Mouse (Mus musculus) megakaryocyte, embryonic 14.5 days (primary cell): Measurements from ENCODE around the gene Gspt1. TPM values are rescaled to one million over a fixed set of nuclear protein-coding genes. Genes with fewer than 3 reads are reported as not detected.
"Not testable (repeated sequence)": the region's sequence is repeated elsewhere in the genome, so short reads cannot be mapped to it uniquely, and the experiment has no call there.

Experiments used
- H3K27me3 ChIP-seq: replicated peaks from 2 replicates; pipeline ENCODE3; 2012; ENCODE audit warnings: inconsistent platforms
- H3K36me3 ChIP-seq: replicated peaks from 2 replicates; pipeline ENCODE3; 2012; ENCODE audit warnings: low read length, inconsistent platforms, mixed read lengths
- H3K4me1 ChIP-seq: 2 replicates; pipeline ENCODE4 v1.6.1; 2012; ENCODE audit warnings: inconsistent platforms
- H3K4me3 ChIP-seq: replicated peaks from 2 replicates; pipeline ENCODE3; 2012; ENCODE audit warnings: moderate library complexity, mild to moderate bottlenecking, inconsistent platforms
- H3K9me3 ChIP-seq: 2 replicates; pipeline ENCODE4 v1.6.1; 2012; ENCODE audit warnings: inconsistent platforms
- FLI1 ChIP-seq: IDR thresholded peaks from 2 replicates; pipeline ENCODE4 v1.6.1; 2012; ENCODE audit warnings: low read length, inconsistent platforms, mixed read lengths
- GATA1 ChIP-seq: IDR thresholded peaks from 3 replicates; pipeline ENCODE4 v1.6.1; 2012; ENCODE audit warnings: mixed read lengths, low read length, inconsistent platforms, borderline replicate concordance
- polyA plus RNA-seq: library from polyadenylated mRNA; stranded (reverse); fragments of >175 nt; gene quantifications from 2 replicates; pipeline ENCODE4 v1.2.3, GENCODE M21; 2012; ENCODE audit warnings: low replicate concordance; ENCODE audit not compliant: insufficient read depth

Gspt1 gene
- 92.4 and 253 TPM in 2 replicates for polyA plus RNA-seq

DNA sequence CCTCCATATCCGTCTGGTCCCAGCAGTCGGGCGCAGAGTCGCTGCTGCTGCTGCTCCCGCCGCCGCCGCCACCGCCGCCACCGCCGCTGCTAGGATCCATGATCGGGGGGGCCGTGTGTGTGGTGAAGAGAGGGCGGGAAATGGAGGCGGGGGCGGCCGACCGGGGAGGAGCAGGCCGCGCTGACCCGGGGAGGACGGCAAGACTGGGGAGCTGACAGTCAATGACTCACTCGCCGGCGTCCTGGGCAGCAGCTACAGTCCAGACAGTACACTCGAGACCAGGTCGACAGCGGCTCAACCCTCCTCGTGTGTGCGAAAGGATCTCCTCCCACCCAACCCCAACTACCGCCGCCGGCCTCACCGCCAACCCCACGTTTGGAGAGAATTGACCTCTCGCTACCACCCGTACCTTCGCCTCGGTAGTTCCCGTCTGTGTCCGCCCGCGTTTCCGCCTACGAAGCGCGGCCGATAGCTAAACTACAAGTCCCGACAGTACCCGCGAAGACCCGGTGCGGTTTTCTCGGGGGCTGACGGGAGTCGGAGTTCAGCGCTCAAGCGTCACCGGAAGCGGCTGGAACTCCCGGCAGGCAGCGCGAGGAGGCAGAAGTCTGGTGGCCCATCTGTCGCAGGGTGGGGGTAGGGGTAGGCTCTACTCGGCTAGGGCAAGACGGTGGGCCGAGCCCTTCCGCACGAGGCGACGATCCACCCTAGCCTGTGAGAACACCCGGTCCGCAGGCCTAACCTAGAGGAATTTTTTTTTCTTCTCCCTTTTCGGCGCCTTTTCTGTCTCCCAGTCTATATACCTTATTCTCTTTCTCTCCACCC, at the start of gene Gspt1:
Gene Gspt1, minus strand, starts transcription at position 428 of the 825 bp plus-strand sequence.
- Histone ChIP-seq H3K9me3 (no peaks in the 10 kb centered on the region), H3K4me3 (peak within 1 kb of the TSS; percentile 100), H3K4me1 (peaks cover 30% of the 10 kb centered on the region), H3K27me3 (no peaks in the 10 kb centered on the region), H3K36me3 (peaks cover 10% of the 10 kb centered on the region)
- no peak for TF ChIP-seq GATA1
- TF ChIP-seq FLI1 = peak; percentile 55; the same call in 1 of the 2 replicates

DNA sequence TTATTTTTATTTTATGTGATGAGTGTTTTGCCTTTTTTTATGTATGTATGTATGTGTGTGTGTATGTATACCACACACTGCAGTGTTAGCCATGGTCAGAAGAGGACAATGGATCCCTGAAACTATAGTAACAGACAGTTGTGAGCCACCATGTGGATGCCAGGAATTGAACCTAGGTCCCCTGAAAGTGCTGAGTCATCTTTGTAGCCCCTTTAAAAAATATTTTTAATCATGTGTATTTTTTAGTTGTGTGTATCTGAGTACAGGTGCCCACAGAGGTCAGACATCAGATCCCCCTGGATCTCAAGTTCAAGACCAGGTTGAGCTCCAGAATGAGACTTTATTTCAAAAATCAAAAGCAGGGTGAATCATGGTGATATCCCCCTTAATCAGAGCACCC, 49.6 kb upstream of the Gspt1 start:
- Histone ChIP-seq H3K4me3 (no peak overlapping the region), H3K27me3 (no peaks in the 10 kb centered on the region)
- TF ChIP-seq GATA1 (no peak), FLI1 (no peak)

DNA sequence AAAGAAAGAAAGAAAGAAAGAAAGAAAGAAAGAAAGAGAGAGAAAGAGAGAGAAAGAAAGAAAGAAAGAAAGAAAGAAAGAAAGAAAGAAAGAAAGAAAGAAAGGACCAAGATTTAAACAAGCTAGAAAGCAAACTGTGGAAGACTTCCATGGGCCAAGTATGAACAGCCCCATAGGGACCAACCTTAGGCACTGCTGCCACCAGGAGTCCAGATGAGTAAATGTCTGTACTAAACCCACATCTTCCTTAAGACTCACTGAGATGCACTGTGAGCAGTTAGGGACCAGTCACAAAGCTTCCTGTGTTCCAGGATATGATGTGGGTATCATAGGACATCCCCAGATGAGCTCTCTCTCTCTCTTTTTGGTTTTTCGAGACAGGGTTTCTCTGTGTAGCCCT, 43.6 kb upstream of the Gspt1 start:
- H3K9me3 ChIP-seq, H3K4me1 ChIP-seq, H3K36me3 ChIP-seq, H3K27me3 ChIP-seq, H3K4me3 ChIP-seq: not testable (repeated sequence)

More for the DNA sequence above, 49.6 kb upstream of the Gspt1 start:
- Histone ChIP-seq H3K36me3 (no peaks in the 10 kb centered on the region), H3K9me3 (no peaks in the 10 kb centered on the region), H3K4me1 (0 out of 2 replicates have a peak, but pooled peaks cover 3% of the 10 kb centered on the region)

DNA sequence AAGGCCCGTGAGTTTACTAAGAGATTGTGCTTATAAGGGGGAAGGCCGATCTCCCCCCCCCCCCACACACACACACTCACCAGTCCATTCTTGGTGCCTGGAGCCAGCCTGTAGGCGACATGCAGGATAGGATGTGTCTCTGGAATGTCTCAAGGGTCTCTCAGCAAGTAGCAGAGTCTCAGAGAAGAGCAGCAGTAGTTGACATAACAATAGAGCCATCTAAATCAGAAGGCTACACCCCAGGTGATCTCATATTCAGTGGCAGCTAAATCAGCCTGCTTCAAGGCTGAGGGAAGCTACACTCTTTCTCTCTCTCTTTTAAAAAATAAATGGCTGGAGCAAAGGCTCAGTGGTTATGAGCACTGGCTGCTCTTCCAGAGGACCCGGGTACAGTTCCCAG, 41.5 kb upstream of the Gspt1 start:
- not testable (repeated sequence) for H3K36me3 ChIP-seq, H3K4me1 ChIP-seq, H3K4me3 ChIP-seq, H3K27me3 ChIP-seq
- H3K9me3 ChIP-seq = peaks cover 14% of the 10 kb centered on the region

DNA sequence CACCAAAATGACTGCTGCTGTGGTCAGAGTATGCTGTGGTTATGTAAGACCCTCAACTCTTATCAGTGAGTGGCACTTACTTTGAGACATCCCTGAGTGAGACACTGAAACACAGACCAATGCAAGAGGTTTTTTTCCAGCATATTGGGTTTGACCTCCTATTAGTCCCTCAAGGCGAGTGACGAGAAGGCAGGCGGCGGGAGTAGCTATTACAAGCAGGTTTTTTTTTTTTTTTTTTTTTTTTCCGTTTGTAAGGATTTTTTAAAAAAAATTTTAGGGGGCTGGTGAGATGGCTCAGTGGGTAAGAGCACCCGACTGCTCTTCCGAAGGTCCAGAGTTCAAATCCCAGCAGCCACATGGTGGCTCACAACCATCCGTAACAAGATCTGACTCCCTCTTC, 34.7 kb upstream of the Gspt1 start:
- Histone ChIP-seq H3K4me1 (peaks cover 24% of the 10 kb centered on the region), H3K36me3 (peaks cover 13% of the 10 kb centered on the region), H3K9me3 (peaks cover 38% of the 10 kb centered on the region)
- not testable (repeated sequence) for H3K4me3 ChIP-seq, H3K27me3 ChIP-seq

DNA sequence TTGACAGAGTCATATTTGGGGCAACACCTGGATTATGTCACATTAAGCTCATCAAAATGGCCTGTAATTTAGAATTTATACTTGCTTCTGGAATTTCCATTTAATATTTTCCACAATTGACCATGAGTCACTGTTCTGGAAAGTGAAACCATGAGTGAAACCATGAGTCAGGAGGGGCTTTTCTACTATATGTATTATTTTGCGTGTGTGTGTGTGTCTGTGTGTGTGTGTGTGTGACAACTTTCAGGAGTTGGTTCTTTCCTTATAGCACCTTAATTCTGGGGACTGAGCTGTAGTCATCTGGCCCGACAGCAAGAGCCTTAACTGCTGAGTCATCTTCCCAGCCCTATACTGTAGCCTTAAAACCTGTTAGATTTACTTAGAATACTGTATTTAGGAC, 31.8 kb upstream of the Gspt1 start:
- Histone ChIP-seq H3K27me3 (no peaks in the 10 kb centered on the region), H3K9me3 (peaks cover 26% of the 10 kb centered on the region), H3K4me3 (no peak overlapping the region), H3K36me3 (peaks cover 13% of the 10 kb centered on the region), H3K4me1 (peaks cover 32% of the 10 kb centered on the region)
- TF ChIP-seq FLI1 (no peak), GATA1 (no peak)

DNA sequence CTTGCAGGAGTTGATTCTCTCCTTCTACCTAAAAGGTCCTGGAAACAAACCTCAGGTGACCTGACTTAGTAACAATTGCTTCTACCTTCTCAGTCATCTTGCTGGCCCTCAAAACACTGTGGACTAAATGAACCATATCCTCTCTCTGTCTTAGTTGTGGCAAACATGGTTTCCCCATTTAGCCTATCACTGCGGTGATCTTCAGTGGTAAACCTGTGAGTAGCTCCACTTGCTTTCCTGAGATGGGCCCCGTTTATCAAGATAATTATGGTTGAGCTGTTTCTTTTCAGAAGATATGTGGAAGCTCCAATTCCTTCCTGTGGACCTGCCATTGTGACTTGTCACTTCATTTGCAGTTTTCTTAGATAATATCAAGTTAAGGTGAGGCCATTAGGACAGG, 30.8 kb upstream of the Gspt1 start:
- no peak overlapping the region for H3K4me3 ChIP-seq
- peaks cover 32% of the 10 kb centered on the region for H3K4me1 ChIP-seq
- no peak for TF ChIP-seq FLI1
- TF ChIP-seq GATA1 = no peak
- H3K27me3 ChIP-seq = no peaks in the 10 kb centered on the region
- H3K36me3 ChIP-seq = peaks cover 11% of the 10 kb centered on the region
- H3K9me3 ChIP-seq = peaks cover 17% of the 10 kb centered on the region

DNA sequence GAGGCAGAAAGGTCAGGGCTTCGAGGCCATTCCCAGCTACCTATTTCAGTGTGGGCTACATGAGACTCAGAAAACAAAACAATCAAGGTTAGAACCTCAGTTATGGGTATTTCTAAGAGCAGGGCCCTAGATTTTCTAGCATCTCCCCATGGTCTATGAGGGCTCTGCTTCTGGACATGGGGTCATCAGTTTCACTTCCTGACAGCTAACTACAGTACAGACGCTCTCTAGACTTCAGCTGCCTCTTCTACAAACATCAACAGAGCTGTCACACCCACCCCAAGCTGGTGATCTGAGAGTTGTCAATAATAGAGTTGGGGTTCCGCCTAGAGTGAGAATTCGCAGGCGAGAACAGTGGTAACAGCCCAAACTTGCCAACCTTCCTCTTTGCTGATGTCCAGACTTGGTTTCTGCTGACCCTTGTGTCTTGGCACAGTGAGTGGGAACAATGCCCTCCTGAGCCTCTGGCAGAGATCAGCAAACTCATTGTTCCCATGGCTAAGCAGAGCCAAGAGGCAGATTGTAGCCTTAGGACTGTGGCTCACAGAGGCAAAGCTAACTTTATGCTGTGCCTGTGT, 28.6 kb upstream of the Gspt1 start:
- Histone ChIP-seq H3K4me3 (no peak overlapping the region), H3K4me1 (peaks cover 45% of the 10 kb centered on the region), H3K9me3 (no peaks in the 10 kb centered on the region), H3K36me3 (no peaks in the 10 kb centered on the region), H3K27me3 (no peaks in the 10 kb centered on the region)
- TF ChIP-seq GATA1 (no peak), FLI1 (no peak)

DNA sequence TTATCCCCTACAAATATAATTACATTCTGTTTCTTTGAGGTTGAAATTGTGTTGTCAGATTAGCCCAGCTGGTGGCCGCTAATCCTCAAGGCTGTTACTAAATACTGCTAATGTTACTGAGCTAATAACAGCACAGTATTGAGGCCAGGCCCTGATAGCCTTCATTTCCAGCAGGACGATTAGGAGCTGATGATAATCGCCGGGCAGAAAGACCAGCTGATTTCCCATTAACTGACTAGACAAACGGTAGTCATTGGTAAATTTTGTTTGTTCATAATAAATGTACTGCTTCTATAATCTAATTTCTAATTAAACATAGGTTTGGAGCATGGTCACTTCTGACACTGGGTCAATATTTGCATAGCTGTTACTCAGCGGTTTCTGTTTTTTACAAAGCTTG, 24.7 kb upstream of the Gspt1 start:
- peaks cover 24% of the 10 kb centered on the region for H3K4me1 ChIP-seq
- TF ChIP-seq FLI1 (no peak), GATA1 (no peak)
- no peaks in the 10 kb centered on the region for H3K36me3 ChIP-seq
- H3K4me3 ChIP-seq = no peak overlapping the region
- no peaks in the 10 kb centered on the region for H3K27me3 ChIP-seq
- no peaks in the 10 kb centered on the region for H3K9me3 ChIP-seq

DNA sequence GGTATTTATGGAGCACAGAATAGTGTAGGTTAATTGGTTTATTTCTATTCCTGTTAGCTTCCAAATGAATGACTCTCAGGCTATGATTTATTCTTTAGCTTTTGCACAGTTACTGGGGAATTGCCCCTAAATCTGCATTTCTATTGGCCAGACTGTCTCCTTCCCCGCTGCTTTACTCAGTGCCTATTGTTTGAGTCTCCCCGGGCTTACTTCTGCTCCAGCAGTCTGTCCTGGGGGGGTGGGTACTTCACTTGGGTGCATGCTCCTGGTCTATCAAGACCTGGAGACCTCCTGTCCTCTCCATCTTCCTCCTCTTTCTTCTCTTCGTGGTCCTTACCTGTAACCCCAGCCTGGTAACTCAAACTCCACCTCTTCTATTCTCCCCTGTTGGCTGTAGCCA, 22.8 kb upstream of the Gspt1 start:
- peaks cover 24% of the 10 kb centered on the region for H3K4me1 ChIP-seq
- H3K9me3 ChIP-seq = no peaks in the 10 kb centered on the region
- H3K27me3 ChIP-seq = no peaks in the 10 kb centered on the region
- no peaks in the 10 kb centered on the region for H3K36me3 ChIP-seq
- H3K4me3 ChIP-seq = no peak overlapping the region
- TF ChIP-seq FLI1 = no peak
- TF ChIP-seq GATA1 = no peak

DNA sequence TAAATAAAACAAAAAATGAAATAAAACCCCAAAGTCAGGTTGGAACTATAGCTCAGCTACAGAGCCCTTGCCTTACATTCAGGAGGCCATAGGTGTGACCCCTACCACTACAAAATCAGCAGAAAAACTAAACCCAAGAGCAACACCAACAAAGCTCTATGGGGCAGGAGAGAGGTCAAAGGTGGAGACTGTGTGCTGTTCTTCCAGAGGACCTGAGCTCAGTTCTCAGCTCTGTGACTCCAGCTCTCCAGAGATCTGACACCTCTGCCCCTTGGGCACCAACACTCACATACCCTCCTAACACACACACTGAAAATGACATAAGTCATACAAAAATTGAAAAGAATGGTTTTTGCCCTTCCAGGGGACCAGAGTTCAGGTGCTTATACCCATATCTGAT, 16.9 kb upstream of the Gspt1 start:
- peaks cover 4% of the 10 kb centered on the region for H3K36me3 ChIP-seq

More for the DNA sequence above, 16.9 kb upstream of the Gspt1 start:
- H3K27me3 ChIP-seq = no peaks in the 10 kb centered on the region
- TF ChIP-seq GATA1 (no peak), FLI1 (no peak)
- H3K4me1 ChIP-seq = peaks cover 49% of the 10 kb centered on the region
- H3K4me3 ChIP-seq = no peak overlapping the region
- H3K9me3 ChIP-seq = peaks cover 6% of the 10 kb centered on the region
